Mouse (Mus musculus): Measurements from ENCODE around the gene Hist1h2ao. TPM values are rescaled to one million over a fixed set of nuclear protein-coding genes. Genes with fewer than 3 reads are reported as not detected.

Hist1h2ao gene
- polyA plus RNA-seq, 1 experiment from 2014 or later: not detected

Small RNAs within 50 kb of the gene (microRNA-seq; reads per million reads assigned to microRNA genes)
- not detected for gene Gm19658
- not detected for gene Gm44346
- not detected for gene Gm44466

Other genes starting within 250 kb of the Hist1h2ao start
- not detected in 2 replicates for gene Olfr1364, start 228.7 kb upstream of the Hist1h2ao start, polyA plus RNA-seq (2015; fragmentation: Nextera tagmentation; extraction: Ambion mirVana)
- not detected in 2 replicates for gene Olfr1362, start 196.4 kb upstream of the Hist1h2ao start, polyA plus RNA-seq (2015; fragmentation: Nextera tagmentation; extraction: Ambion mirVana)
- 0.07 TPM in 1 of 2 replicates, not detected in the other for gene Olfr11, start 167.9 kb upstream of the Hist1h2ao start, polyA plus RNA-seq (2015; fragmentation: Nextera tagmentation; extraction: Ambion mirVana)
- gene Olfr1361, start 147.1 kb upstream of the Hist1h2ao start, polyA plus RNA-seq (2015; fragmentation: Nextera tagmentation; extraction: Ambion mirVana): not detected in 2 replicates
- gene Olfr1360, start 133.1 kb upstream of the Hist1h2ao start, polyA plus RNA-seq (2015; fragmentation: Nextera tagmentation; extraction: Ambion mirVana): not detected in 2 replicates
- not detected in 2 replicates for gene Olfr1359, start 112.4 kb upstream of the Hist1h2ao start, polyA plus RNA-seq (2015; fragmentation: Nextera tagmentation; extraction: Ambion mirVana)
- gene Hist1h2bl, start 94.3 kb upstream of the Hist1h2ao start, polyA plus RNA-seq (2015; fragmentation: Nextera tagmentation; extraction: Ambion mirVana): not detected in 2 replicates
- gene Hist1h2ai, start 94.0 kb upstream of the Hist1h2ao start, polyA plus RNA-seq (2015; fragmentation: Nextera tagmentation; extraction: Ambion mirVana): 3.5 and 9.7 TPM in 2 replicates
- gene Hist1h3h, start 92.8 kb upstream of the Hist1h2ao start, polyA plus RNA-seq (2015; fragmentation: Nextera tagmentation; extraction: Ambion mirVana): 3.4 TPM in 1 of 2 replicates, not detected in the other
- 1.2 and 1.4 TPM in 2 replicates for gene Hist1h2bm, start 88.4 kb upstream of the Hist1h2ao start, polyA plus RNA-seq (2015; fragmentation: Nextera tagmentation; extraction: Ambion mirVana)
- 0.40 and 0.80 TPM in 2 replicates for gene Hist1h4j, start 75.4 kb upstream of the Hist1h2ao start, polyA plus RNA-seq (2015; fragmentation: Nextera tagmentation; extraction: Ambion mirVana)
- 2.7 TPM in 1 of 2 replicates, not detected in the other for gene Hist1h4k, start 60.0 kb upstream of the Hist1h2ao start, polyA plus RNA-seq (2015; fragmentation: Nextera tagmentation; extraction: Ambion mirVana)
- 4.9 and 5.7 TPM in 2 replicates for gene Hist1h2ak, start 56.6 kb upstream of the Hist1h2ao start, polyA plus RNA-seq (2015; fragmentation: Nextera tagmentation; extraction: Ambion mirVana)
- gene Hist1h2bn, start 56.3 kb upstream of the Hist1h2ao start, polyA plus RNA-seq (2015; fragmentation: Nextera tagmentation; extraction: Ambion mirVana): 1.1 TPM in 1 of 2 replicates, not detected in the other
- gene Hist1h1b, start 29.8 kb upstream of the Hist1h2ao start, polyA plus RNA-seq (2015; fragmentation: Nextera tagmentation; extraction: Ambion mirVana): 0.69 and 2.4 TPM in 2 replicates
- gene Hist1h3i, start 27.1 kb upstream of the Hist1h2ao start, polyA plus RNA-seq (2015; fragmentation: Nextera tagmentation; extraction: Ambion mirVana): 13.1 and 17.6 TPM in 2 replicates
- gene Hist1h2an, start 23.2 kb upstream of the Hist1h2ao start, polyA plus RNA-seq (2015; fragmentation: Nextera tagmentation; extraction: Ambion mirVana): not detected in 2 replicates
- gene Hist1h2bp, start 23.0 kb upstream of the Hist1h2ao start, polyA plus RNA-seq (2015; fragmentation: Nextera tagmentation; extraction: Ambion mirVana): 0.72 TPM in 1 of 2 replicates, not detected in the other
- 3.4 and 3.5 TPM in 2 replicates for gene Hist1h2bq, start 268 bp upstream of the Hist1h2ao start, polyA plus RNA-seq (2015; fragmentation: Nextera tagmentation; extraction: Ambion mirVana)
- gene Hist1h4m, start 1.3 kb downstream of the Hist1h2ao start, polyA plus RNA-seq (2015; fragmentation: Nextera tagmentation; extraction: Ambion mirVana): 3.7 TPM in 1 of 2 replicates, not detected in the other
- gene Hist1h4n, start 21.7 kb downstream of the Hist1h2ao start, polyA plus RNA-seq (2015; fragmentation: Nextera tagmentation; extraction: Ambion mirVana): 2.6 and 2.8 TPM in 2 replicates
- gene Hist1h2ap, start 23.0 kb downstream of the Hist1h2ao start, polyA plus RNA-seq (2015; fragmentation: Nextera tagmentation; extraction: Ambion mirVana): 276 and 359 TPM in 2 replicates
- gene Hist1h2br, start 23.3 kb downstream of the Hist1h2ao start, polyA plus RNA-seq (2015; fragmentation: Nextera tagmentation; extraction: Ambion mirVana): 2.9 and 3.5 TPM in 2 replicates
- 12.0 and 13.7 TPM in 2 replicates for gene Zfp184, start 134.6 kb downstream of the Hist1h2ao start, polyA plus RNA-seq (2015; fragmentation: Nextera tagmentation; extraction: Ambion mirVana)
- not detected in 2 replicates for gene Pom121l2, start 170.7 kb downstream of the Hist1h2ao start, polyA plus RNA-seq (2015; fragmentation: Nextera tagmentation; extraction: Ambion mirVana)
- gene Prss16, start 199.3 kb downstream of the Hist1h2ao start, polyA plus RNA-seq (2015; fragmentation: Nextera tagmentation; extraction: Ambion mirVana): not detected in 2 replicates
- gene Hist1h2ah, start 225.1 kb downstream of the Hist1h2ao start, polyA plus RNA-seq (2015; fragmentation: Nextera tagmentation; extraction: Ambion mirVana): not detected in 2 replicates
- 1.3 TPM in 1 of 2 replicates, not detected in the other for gene Hist1h2bk, start 225.4 kb downstream of the Hist1h2ao start, polyA plus RNA-seq (2015; fragmentation: Nextera tagmentation; extraction: Ambion mirVana)
- 4.0 and 4.9 TPM in 2 replicates for gene Hist1h4i, start 230.9 kb downstream of the Hist1h2ao start, polyA plus RNA-seq (2015; fragmentation: Nextera tagmentation; extraction: Ambion mirVana)
- 1.8 and 8.3 TPM in 2 replicates for gene Hist1h2ag, start 232.5 kb downstream of the Hist1h2ao start, polyA plus RNA-seq (2015; fragmentation: Nextera tagmentation; extraction: Ambion mirVana)
- 1.5 and 2.3 TPM in 2 replicates for gene Hist1h2bj, start 232.7 kb downstream of the Hist1h2ao start, polyA plus RNA-seq (2015; fragmentation: Nextera tagmentation; extraction: Ambion mirVana)